Comparison of ENCODE assay signal across 11 mouse cellular contexts in genomic region chr5:66889337-66889736, GRCm38 (mm10).
DNase-seq lines count a peak whose midpoint lies in the region; ATAC-seq and TF ChIP-seq lines count a peak whose summit lies in the region.
"Had no signal": no experiment of that assay in that cellular context is flagged by ENCODE, and none has a peak within 500 bp of the region (broad histone marks: within the 10 kb centered on the region; RNA-seq: fewer than 3 reads in every experiment).

No protein-coding gene starts in this region.

- H3K4me1 ChIP-seq in forebrain, postnatal 0 days (ENCODE audit: insufficient read depth): no peaks in the 10 kb centered on the region
- H3K4me1 ChIP-seq in heart, embryonic 11.5 days (ENCODE audit: control insufficient read depth, insufficient read depth, low read length): peaks cover 6% of the 10 kb centered on the region

- TF ChIP-seq CTCF in forebrain, postnatal 0 days (IDR thresholded peaks at IDR 0.05; ENCODE audit: low read depth): no peak

- no peak overlapping the region for H3K9ac ChIP-seq in forebrain, postnatal 0 days
- no peak overlapping the region for H3K9ac ChIP-seq in heart, embryonic 11.5 days (ENCODE audit: low read depth, low read length)

- H3K4me3 ChIP-seq in forebrain, postnatal 0 days (ENCODE audit: low read depth, low read length): no peak overlapping the region
- no peak overlapping the region for H3K4me3 ChIP-seq in heart, embryonic 11.5 days (ENCODE audit: low read depth, low read length)

- no peaks in the 10 kb centered on the region for H3K27me3 ChIP-seq in forebrain, postnatal 0 days (ENCODE audit: insufficient read depth, low read length)
- H3K27me3 ChIP-seq in heart, embryonic 11.5 days (ENCODE audit: control insufficient read depth, insufficient read depth, low read length): no peaks in the 10 kb centered on the region

- peak; percentile 98 for ATAC-seq in forebrain, postnatal 0 days
- ATAC-seq in heart, embryonic 11.5 days (replicated peaks; ENCODE audit: insufficient number of reproducible peaks, low FRiP score, low TSS enrichment): no peak
- ATAC-seq in inflammation-experienced regulatory T-cells, adult 6 months: no peak

- H3K27ac ChIP-seq in forebrain, postnatal 0 days (ENCODE audit: low read depth, low read length): peak overlapping the region; percentile 57; the same call in 1 of the 2 replicates
- no peak overlapping the region for H3K27ac ChIP-seq in heart, embryonic 11.5 days (ENCODE audit: low read depth, low read length)

- 24% methylated on average over 11 of the region's 11 CpGs for WGBS in forebrain, postnatal 0 days
- 84% methylated on average over 11 of the region's 11 CpGs for WGBS in heart, embryonic 11.5 days (ENCODE audit: insufficient replicate concordance)

- 0 out of 2 replicates have a peak, but pooled peaks cover 3% of the 10 kb centered on the region for H3K9me3 ChIP-seq in forebrain, postnatal 0 days (ENCODE audit: low read length)
- no peaks in the 10 kb centered on the region for H3K9me3 ChIP-seq in heart, embryonic 11.5 days (replicated peaks; ENCODE audit: control insufficient read depth, low read length)

- H3K36me3 ChIP-seq in forebrain, postnatal 0 days (ENCODE audit: insufficient read depth): no peaks in the 10 kb centered on the region
- no peaks in the 10 kb centered on the region for H3K36me3 ChIP-seq in heart, embryonic 11.5 days (ENCODE audit: control insufficient read depth, insufficient read depth, low read length)
- H3K36me3 ChIP-seq: G1E had no signal

- DNase-seq in Muller cell, postnatal 12 days (ENCODE audit: inconsistent ontology term): peak; percentile 79
- peak; percentile 86 for DNase-seq in adrenal gland, postnatal 14 days
- peak; percentile 90 for DNase-seq in forebrain, postnatal 0 days
- peak; percentile 52 to 77 for DNase-seq in left cerebral cortex, postnatal 10 days (ENCODE audit: extremely low spot score in 1 of 2, low spot score in 2 of 2)
- no peak for DNase-seq in embryo, embryonic 11 days
- DNase-seq in urinary bladder, postnatal 25 days (ENCODE audit: low spot score): no peak
- DNase-seq: kidney, postnatal 10 days; lung, adult 2 months had no signal

- H3K4me2 ChIP-seq in forebrain, postnatal 0 days (ENCODE audit: low read depth): no peak overlapping the region
- no peak overlapping the region for H3K4me2 ChIP-seq in heart, embryonic 11.5 days

- intact Hi-C loops in left cerebral cortex, postnatal 10 days (cut with DNase I): no loop called here

Comparison
In these comparisons a context has a peak if more than half of its experiments do, and no peak if none do; other contexts are left out.
1. DNase-seq: peak in Muller cell, postnatal 12 days (single experiment), adrenal gland, postnatal 14 days (single experiment), forebrain, postnatal 0 days (single experiment) and left cerebral cortex, postnatal 10 days (2 of 2); none in embryo, embryonic 11 days (single experiment) and urinary bladder, postnatal 25 days (single experiment).